Mouse (Mus musculus): Measurements from ENCODE around the gene Fzd2. TPM values are rescaled to one million over a fixed set of nuclear protein-coding genes. Genes with fewer than 3 reads are reported as not detected.

The Fzd2 gene
- polyA plus RNA-seq, 1 experiment from 2014 or later, result 0.22 TPM

DNA sequence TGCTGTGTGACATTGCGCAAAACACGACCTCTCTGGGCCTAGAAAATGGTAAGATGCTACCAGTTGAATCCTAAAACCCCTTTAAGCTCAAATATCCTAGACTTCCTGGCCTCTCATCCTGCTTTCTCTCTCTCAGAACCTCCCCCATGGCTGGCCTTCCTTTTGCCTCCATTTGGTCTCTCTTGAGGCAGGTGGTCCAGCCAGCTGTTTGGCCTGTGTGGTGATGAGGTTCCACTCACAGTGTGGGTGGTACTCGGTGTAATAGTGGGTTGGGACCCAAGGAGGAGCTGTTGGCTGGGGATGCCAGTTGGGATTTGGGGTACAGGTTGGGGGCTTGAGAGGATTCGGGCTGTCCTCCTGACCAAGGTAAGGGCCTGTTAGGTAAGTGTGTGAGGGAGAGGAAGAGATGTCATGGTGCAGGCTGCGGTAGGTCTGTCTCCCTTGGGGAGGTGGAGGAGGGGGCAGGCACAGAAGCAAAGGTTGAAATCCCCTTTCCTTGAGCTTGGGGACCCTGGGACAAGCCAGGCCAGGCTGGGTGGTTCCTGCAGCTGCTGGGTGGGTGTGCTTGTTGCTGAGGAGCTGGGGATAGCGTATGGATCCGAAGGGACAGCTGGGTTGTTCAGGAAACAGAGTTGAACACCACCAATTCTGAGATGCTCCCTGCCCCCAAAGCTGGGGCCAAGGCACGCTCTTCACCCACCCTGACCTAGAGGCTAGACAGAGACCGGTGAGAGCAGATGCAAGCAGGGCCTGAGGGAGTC lies 23.2 kb downstream of the Fzd2 start:
- Histone ChIP-seq H3K36me3 (replicated peaks; ENCODE audit: insufficient read depth, low read length) (no peaks in the 10 kb centered on the region), H3K9me3 (ENCODE audit: low read length) (no peaks in the 10 kb centered on the region), H3K4me1 (ENCODE audit: insufficient read depth) (no peaks in the 10 kb centered on the region), H3K27ac (ENCODE audit: low read depth) (no peak overlapping the region), H3K27me3 (ENCODE audit: insufficient read depth, low read length) (0 out of 2 replicates have a peak, but pooled peaks cover 1% of the 10 kb centered on the region), H3K9ac (replicated peaks) (no peak overlapping the region), H3K4me2 (ENCODE audit: low read depth, low read length) (no peak overlapping the region), H3K4me3 (ENCODE audit: low read depth, low read length) (no peak overlapping the region)
- TF ChIP-seq CTCF (IDR thresholded peaks at IDR 0.05; ENCODE audit: low read depth) (no peak), EP300 (IDR thresholded peaks at IDR 0.05; ENCODE audit: low read depth) (no peak)
- 81% methylated on average over 9 of the region's 9 CpGs for WGBS (ENCODE audit: insufficient replicate concordance)
- ATAC-seq (no peak), DNase-seq (no peak)

DNA sequence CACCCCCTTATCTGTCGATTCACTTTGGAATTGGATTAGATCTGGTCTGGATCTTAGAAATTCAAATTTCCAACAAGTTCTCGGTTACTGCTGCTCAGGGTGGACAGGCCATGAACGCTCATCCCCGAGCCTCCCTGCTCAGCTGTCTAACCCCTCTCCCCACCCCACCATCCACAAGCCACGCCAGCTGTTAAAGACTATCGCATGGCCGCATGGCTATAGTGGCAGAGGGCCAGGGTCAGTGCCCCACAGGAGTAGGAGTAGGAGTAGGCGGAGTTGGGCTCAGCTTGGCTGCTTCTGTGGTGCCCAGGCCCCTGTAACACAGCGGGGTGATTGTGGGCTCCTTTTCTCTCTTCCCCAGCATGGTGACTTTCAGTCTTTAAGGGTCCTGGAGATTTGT lies 24.3 kb downstream of the Fzd2 start:
- 74% methylated on average over 9 of the region's 9 CpGs for WGBS (ENCODE audit: insufficient replicate concordance)
- DNase-seq, result no peak
- no peak for ATAC-seq

DNA sequence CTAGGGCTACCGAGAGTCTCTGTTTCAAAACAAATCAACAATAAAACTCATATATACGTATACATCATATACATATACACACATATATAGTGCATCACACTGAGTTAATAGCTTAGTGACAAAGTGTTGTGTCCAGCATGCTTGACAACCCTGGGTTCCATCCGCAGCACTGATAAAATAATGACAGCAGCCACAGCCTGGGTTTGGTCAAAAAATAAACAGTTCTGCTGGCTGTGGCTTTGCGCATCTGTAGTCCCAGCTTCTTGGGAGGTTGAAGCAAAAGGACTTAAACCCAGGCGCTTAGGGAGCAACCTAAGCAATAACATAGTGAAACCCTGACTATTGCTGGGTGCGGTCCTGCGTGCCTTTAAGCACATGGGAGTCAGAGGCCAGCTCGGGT lies 25.2 kb downstream of the Fzd2 start:
- Histone ChIP-seq H3K27me3 (ENCODE audit: insufficient read depth, low read length) (0 out of 2 replicates have a peak, but pooled peaks cover 4% of the 10 kb centered on the region), H3K9ac (replicated peaks) (no peak overlapping the region), H3K4me3 (ENCODE audit: low read depth, low read length) (no peak overlapping the region), H3K4me2 (ENCODE audit: low read depth, low read length) (no peak overlapping the region), H3K9me3 (ENCODE audit: low read length) (no peaks in the 10 kb centered on the region), H3K4me1 (ENCODE audit: insufficient read depth) (no peaks in the 10 kb centered on the region), H3K36me3 (replicated peaks; ENCODE audit: insufficient read depth, low read length) (no peaks in the 10 kb centered on the region), H3K27ac (ENCODE audit: low read depth) (no peak overlapping the region)
- whole genome bisulfite sequencing (ENCODE audit: insufficient replicate concordance), result 76% methylated on average over 8 of the region's 8 CpGs
- ATAC-seq (no peak), DNase-seq (no peak)
- TF ChIP-seq EP300 (IDR thresholded peaks at IDR 0.05; ENCODE audit: low read depth) (no peak), CTCF (IDR thresholded peaks at IDR 0.05; ENCODE audit: low read depth) (no peak)

More for the DNA sequence above, 24.3 kb downstream of the Fzd2 start:
- no peak for TF ChIP-seq EP300 (IDR thresholded peaks at IDR 0.05; ENCODE audit: low read depth)
- no peak for TF ChIP-seq CTCF (IDR thresholded peaks at IDR 0.05; ENCODE audit: low read depth)
- Histone ChIP-seq H3K9ac (replicated peaks) (no peak overlapping the region), H3K4me1 (ENCODE audit: insufficient read depth) (no peaks in the 10 kb centered on the region), H3K36me3 (replicated peaks; ENCODE audit: insufficient read depth, low read length) (no peaks in the 10 kb centered on the region), H3K9me3 (ENCODE audit: low read length) (no peaks in the 10 kb centered on the region), H3K27ac (ENCODE audit: low read depth) (no peak overlapping the region), H3K4me2 (ENCODE audit: low read depth, low read length) (no peak overlapping the region), H3K27me3 (ENCODE audit: insufficient read depth, low read length) (0 out of 2 replicates have a peak, but pooled peaks cover 4% of the 10 kb centered on the region), H3K4me3 (ENCODE audit: low read depth, low read length) (no peak overlapping the region)

DNA sequence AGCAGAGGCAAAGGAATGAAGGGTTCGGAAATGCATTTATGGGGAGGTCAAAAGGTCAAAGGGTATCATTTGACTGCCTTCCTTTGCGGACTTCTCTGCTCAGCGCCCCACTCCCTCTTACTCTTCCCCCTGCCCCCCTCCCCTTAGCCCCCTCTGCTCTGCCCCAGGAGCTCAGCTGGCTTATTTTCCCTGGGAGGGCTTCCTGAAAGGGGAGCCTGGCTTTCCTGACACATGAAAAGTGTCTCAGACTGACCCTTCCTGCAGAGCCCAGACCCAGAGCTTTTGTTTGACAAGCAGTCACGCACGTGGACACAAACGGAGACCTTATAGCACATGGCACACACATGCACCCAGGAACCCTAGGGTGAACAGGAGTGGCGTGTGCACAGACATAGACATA lies 26.5 kb downstream of the Fzd2 start:
- 55% methylated on average over 7 of the region's 7 CpGs for WGBS (ENCODE audit: insufficient replicate concordance)
- Histone ChIP-seq H3K27ac (ENCODE audit: low read depth) (no peak overlapping the region), H3K27me3 (ENCODE audit: insufficient read depth, low read length) (0 out of 2 replicates have a peak, but pooled peaks cover 4% of the 10 kb centered on the region)

DNA sequence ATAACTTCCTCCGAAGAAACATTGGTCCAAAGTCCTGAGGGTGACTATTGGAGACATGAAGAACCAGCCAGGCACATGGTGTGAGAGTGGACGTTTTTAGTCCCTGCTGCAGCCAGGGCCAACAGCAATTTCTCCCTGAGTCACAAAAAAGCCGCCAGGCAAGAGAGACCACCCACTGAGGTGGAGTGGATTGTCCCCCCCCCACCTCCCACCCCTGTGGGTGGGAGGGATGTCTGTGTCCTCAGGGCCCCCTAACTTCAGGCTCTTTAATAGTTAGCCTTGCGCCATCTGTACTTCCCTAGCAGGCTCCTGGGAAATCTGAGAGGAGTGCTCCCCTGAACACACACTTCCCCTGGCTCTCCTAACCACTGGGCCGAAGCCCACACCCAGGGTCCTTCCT lies 27.0 kb downstream of the Fzd2 start:
- DNase-seq, result no peak
- H3K9ac ChIP-seq (replicated peaks), result no peak overlapping the region
- no peak for TF ChIP-seq EP300 (IDR thresholded peaks at IDR 0.05; ENCODE audit: low read depth)
- TF ChIP-seq CTCF (IDR thresholded peaks at IDR 0.05; ENCODE audit: low read depth), result no peak

More for the DNA sequence above, 26.5 kb downstream of the Fzd2 start:
- no peak overlapping the region for H3K9ac ChIP-seq (replicated peaks)
- no peaks in the 10 kb centered on the region for H3K4me1 ChIP-seq (ENCODE audit: insufficient read depth)
- TF ChIP-seq CTCF (IDR thresholded peaks at IDR 0.05; ENCODE audit: low read depth) (no peak), EP300 (IDR thresholded peaks at IDR 0.05; ENCODE audit: low read depth) (no peak)
- no peak overlapping the region for H3K4me3 ChIP-seq (ENCODE audit: low read depth, low read length)
- no peak overlapping the region for H3K4me2 ChIP-seq (ENCODE audit: low read depth, low read length)
- DNase-seq (no peak), ATAC-seq (no peak)
- H3K9me3 ChIP-seq (ENCODE audit: low read length), result no peaks in the 10 kb centered on the region
- H3K36me3 ChIP-seq (replicated peaks; ENCODE audit: insufficient read depth, low read length), result no peaks in the 10 kb centered on the region

DNA sequence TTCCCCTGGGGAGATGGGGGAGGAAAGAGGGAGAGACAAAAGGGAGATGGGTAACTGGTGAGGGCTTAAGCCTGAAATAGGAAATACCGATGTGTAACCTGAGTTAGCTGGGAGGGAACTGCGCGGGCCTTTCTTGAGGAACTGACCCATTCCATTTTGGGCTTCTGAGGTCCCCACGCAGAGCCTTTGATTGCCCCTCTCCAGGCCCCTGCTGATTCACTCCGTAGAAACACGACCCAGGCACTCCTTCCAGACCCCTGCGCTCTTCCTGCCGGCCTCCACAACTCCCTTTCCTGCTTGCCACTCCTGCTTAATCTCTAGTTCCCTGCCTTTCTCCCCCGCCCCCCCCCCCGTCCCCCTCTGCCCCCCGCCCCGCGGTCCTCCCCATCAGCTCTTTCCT lies 28.5 kb downstream of the Fzd2 start:
- H3K27me3 ChIP-seq (ENCODE audit: insufficient read depth, low read length), result 0 out of 2 replicates have a peak, but pooled peaks cover 4% of the 10 kb centered on the region
- H3K4me2 ChIP-seq (ENCODE audit: low read depth, low read length), result peak overlapping the region; percentile 41
- no peak overlapping the region for H3K4me3 ChIP-seq (ENCODE audit: low read depth, low read length)
- H3K9ac ChIP-seq (replicated peaks), result no peak overlapping the region
- H3K27ac ChIP-seq (ENCODE audit: low read depth), result no peak overlapping the region
- no peak for ATAC-seq
- no peak for TF ChIP-seq EP300 (IDR thresholded peaks at IDR 0.05; ENCODE audit: low read depth)
- TF ChIP-seq CTCF (IDR thresholded peaks at IDR 0.05; ENCODE audit: low read depth), result no peak
- no peaks in the 10 kb centered on the region for H3K36me3 ChIP-seq (replicated peaks; ENCODE audit: insufficient read depth, low read length)
- 19% methylated on average over 11 of the region's 13 CpGs for WGBS (ENCODE audit: insufficient replicate concordance)
- H3K9me3 ChIP-seq (ENCODE audit: low read length), result no peaks in the 10 kb centered on the region
- no peak for DNase-seq
- H3K4me1 ChIP-seq (ENCODE audit: insufficient read depth), result no peaks in the 10 kb centered on the region

More for the DNA sequence above, 27.0 kb downstream of the Fzd2 start:
- no peaks in the 10 kb centered on the region for H3K4me1 ChIP-seq (ENCODE audit: insufficient read depth)
- no peak for ATAC-seq
- no peak overlapping the region for H3K4me2 ChIP-seq (ENCODE audit: low read depth, low read length)
- 0 out of 2 replicates have a peak, but pooled peaks cover 4% of the 10 kb centered on the region for H3K27me3 ChIP-seq (ENCODE audit: insufficient read depth, low read length)
- H3K4me3 ChIP-seq (ENCODE audit: low read depth, low read length), result no peak overlapping the region
- H3K36me3 ChIP-seq (replicated peaks; ENCODE audit: insufficient read depth, low read length), result no peaks in the 10 kb centered on the region
- H3K9me3 ChIP-seq (ENCODE audit: low read length), result no peaks in the 10 kb centered on the region
- 69% methylated on average over 5 of the region's 5 CpGs for WGBS (ENCODE audit: insufficient replicate concordance)
- H3K27ac ChIP-seq (ENCODE audit: low read depth), result no peak overlapping the region
